Mouse (Mus musculus): Measurements from ENCODE around the gene Zfp503. TPM values are rescaled to one million over a fixed set of nuclear protein-coding genes. Genes with fewer than 3 reads are reported as not detected.
A peak's percentile ranks its signal among the peaks of the same experiment; 100 is the strongest.

The Zfp503 gene
- total RNA-seq, 2 experiments from 2014 or later = 0.12 to 0.30 TPM

DNA sequence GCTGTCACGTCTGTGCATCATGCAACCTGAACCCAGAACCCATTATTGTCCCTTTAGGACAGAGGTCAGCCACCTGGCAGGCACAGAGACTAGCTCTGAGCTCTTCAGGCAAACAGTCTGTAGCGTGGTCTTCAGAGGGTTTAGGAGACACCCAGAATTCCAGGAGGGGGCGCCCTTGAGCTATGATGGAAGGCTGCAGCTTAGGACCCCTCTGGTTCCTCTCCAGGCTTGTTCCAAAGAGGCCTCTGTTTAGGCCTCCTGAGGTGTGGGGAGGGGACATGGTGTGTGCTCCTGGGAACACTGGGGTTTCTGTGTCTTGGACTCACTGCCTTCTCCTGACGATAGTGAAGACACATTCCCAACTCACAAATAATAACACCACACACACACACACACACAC lies 20.4 kb downstream of the Zfp503 start:
- peak; percentile 72 for ATAC-seq (replicated peaks; ENCODE audit: poor library complexity)

DNA sequence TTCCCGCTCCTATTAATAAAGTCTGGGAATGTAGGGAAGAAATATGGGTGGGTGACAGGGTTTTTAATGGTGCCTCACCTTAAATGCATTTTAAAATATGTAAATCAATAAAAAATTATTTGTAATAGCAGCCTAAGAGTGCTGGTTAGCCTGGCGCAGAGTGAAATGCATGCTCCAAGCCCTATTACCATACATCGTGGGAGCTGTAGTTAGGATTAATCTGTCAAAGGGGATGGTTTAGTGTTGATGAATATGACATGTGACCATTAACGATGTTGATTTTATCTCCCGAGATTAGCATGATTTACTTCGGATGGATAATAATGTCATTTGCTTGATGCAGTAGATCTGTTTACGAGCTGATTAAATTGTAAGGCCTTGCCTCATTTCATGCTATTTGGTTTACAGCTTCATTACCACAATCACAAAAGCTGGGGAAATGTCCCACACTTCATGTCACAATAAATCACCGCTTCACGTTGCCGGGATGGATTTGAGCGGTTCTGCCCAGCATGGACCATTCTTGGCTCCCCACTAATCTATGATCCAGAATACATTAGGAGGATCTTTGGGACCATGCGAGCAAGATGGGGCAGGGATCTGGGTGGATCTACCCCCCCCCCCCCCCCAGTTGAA lies 21.9 kb downstream of the Zfp503 start:
- no peak for ATAC-seq (replicated peaks; ENCODE audit: poor library complexity)

DNA sequence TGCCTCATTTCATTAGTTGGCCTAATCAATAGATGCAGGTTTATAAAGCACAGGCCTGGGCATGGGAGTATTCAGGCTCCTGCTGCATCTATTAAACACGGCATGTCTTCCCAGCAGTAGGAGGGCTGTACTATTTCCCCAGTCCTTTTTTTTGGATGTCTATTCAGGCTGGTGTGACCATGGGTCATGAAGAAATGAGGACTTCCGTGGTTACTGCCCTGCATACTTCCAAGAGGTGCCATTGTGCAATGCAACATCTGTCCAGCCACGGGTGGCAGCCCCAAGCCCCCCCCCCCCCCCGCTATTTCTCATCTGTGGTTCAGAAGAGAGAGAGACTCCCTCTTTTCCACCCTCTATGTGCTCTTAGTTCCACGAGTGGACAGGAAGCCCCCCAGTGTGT lies 23.1 kb downstream of the Zfp503 start:
- ATAC-seq (replicated peaks; ENCODE audit: poor library complexity) = peak; percentile 83

DNA sequence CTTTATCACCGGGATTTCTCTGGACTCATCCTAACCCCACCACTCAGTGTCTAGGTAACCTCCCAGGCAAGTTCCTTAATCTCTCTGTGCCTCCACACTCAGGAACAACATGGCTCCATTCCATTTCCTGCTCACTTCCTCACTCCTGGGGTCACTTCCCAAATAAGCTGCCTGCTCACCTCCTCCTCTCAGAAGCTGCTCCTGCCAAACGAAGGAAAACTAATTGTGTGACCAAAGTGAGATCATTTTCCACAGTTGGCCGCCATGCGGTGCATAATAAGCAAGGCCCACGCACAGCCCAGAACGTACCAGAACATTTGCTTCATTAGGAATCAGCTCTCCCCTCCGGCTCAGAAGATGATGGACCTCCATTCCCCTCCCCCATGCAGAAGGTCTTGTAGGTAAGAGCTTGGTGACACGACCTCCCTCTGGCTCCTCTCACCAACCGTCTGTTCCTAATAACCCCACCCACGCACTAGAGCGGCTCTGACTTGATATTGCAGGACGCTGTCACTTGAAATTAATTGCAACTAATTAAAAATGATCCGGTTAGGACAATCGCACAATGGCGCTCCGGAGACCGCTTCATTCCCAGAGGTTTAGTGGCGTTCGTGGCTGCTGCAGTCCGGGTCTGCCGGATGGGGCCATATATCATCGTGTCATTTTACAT lies 26.9 kb downstream of the Zfp503 start:
- ATAC-seq (replicated peaks; ENCODE audit: poor library complexity) = peak; percentile 34; the same call in 1 of the 2 replicates

GRCm38 (mm10) chr14:21959243-21959642 lies 30.2 kb downstream of the Zfp503 start:
- no peak for ATAC-seq (replicated peaks; ENCODE audit: poor library complexity)

DNA sequence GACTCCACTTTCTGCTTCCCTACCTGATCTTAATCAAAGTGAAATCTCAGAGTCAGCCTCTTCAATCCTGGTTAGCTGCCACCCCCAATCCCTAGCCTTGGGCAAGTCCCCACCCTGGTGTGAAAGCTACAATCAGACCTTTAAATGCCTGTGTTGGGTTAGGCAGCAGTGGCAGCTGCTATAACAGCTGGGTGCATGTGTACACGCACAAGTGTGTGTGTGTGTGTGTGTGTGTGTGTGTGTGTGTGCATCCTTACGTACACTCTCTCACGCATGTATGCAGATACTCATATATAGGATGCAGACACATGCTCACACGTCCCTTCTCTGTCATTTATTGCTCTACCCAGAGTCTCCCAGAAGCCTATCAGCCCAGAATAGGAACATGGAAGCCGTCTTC lies 30.8 kb downstream of the Zfp503 start:
- no peak for ATAC-seq (replicated peaks; ENCODE audit: poor library complexity)

GRCm38 (mm10) chr14:21952541-21952940 lies 36.9 kb downstream of the Zfp503 start:
- no peak for ATAC-seq (replicated peaks; ENCODE audit: poor library complexity)

GRCm38 (mm10) chr14:21951896-21952523 lies 37.4 kb downstream of the Zfp503 start:
- no peak for ATAC-seq (replicated peaks; ENCODE audit: poor library complexity)

DNA sequence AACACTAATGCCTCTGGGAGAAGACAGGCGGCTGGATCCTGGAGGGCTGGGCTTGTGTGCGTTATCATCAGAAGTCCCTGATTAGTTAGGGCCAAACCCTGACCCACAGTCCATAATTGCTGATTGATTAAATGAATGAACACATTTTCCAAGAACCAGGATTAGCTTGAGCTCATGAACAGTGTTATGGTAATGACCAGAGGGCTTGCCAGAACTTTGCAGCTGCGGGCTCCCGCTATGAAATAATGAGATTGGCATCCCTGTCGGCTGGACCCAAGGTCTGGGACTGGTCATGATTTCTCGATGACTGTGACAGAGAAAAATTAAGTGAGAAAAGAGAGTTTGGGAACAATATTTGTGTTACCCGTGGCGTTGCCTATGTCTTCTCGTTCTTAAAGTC lies 44.5 kb downstream of the Zfp503 start:
- ATAC-seq (replicated peaks; ENCODE audit: poor library complexity) = no peak

- peak; percentile 76 for ATAC-seq (replicated peaks; ENCODE audit: poor library complexity)
Observed at GRCm38 (mm10) chr14:21941581-21941980, 47.8 kb downstream of the Zfp503 start.

DNA sequence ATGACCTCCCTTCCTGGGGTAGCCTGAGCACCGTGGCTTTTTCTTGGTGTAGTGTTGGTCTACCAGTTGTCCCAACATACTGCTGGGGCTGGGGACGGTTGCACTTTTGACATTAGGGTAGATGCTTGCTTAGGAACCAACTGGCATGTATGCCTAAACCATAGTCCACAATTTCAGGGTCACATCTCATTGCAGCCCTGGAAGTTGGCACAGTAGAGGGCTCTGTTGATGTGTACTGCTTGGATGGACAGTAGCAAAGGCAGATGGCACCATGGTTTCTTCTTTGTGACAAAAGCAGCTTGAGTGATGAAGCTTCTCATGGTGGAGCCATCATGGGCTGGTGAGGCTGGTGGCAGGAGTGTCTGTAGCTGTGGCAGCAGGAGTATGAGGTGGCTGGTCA lies 52.3 kb downstream of the Zfp503 start:
- no peak for ATAC-seq (replicated peaks; ENCODE audit: poor library complexity)

DNA sequence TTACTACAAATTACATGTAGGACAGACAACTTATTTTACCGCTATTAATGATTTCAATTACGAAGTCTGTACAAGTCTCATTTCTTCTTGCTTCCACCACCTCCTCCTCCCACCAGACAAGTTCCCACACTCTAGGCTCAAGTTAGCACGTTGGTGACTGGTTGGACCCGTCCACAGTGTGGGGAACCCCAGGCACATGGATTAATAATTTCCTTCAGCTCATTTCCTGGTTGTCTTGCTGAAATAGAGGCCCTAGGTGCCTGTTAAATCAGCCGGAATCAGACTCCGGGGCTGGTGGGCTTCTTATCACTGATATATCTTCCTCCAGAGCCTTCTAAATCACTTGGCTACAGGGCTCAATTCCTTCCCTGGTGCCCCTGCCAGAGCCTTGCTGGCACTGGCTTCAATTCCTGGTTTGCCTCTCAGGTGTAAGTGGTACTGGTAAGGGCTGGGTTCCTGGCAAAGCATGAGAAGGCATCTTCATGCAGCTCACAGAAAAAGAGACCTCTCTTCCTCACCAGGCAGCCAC lies 53.2 kb downstream of the Zfp503 start:
- no peak for ATAC-seq (replicated peaks; ENCODE audit: poor library complexity)

Other genes starting within 250 kb of the Zfp503 start
- 6.2 and 10.3 TPM in 2 replicates for gene Samd8, start 239.1 kb downstream of the Zfp503 start, total RNA-seq (2015)
- 4.4 and 8.7 TPM in 2 replicates for gene Samd8, start 239.1 kb downstream of the Zfp503 start, total RNA-seq (2017)
- not detected in 2 replicates for gene Dusp13, start 238.4 kb downstream of the Zfp503 start, total RNA-seq (2015)
- not detected in 2 replicates for gene Dusp13, start 238.4 kb downstream of the Zfp503 start, total RNA-seq (2017)
- gene Vdac2, start 164.4 kb downstream of the Zfp503 start, total RNA-seq (2015) = 468 and 477 TPM in 2 replicates
- gene Vdac2, start 164.4 kb downstream of the Zfp503 start, total RNA-seq (2017) = 395 and 402 TPM in 2 replicates
- 40.7 and 50.8 TPM in 2 replicates for gene Comtd1, start 140.6 kb downstream of the Zfp503 start, total RNA-seq (2015)
- 23.5 and 30.2 TPM in 2 replicates for gene Comtd1, start 140.6 kb downstream of the Zfp503 start, total RNA-seq (2017)
- 25.9 and 27.0 TPM in 2 replicates for gene Lrmda, start 30.1 kb upstream of the Zfp503 start, total RNA-seq (2015)
- 14.6 and 20.9 TPM in 2 replicates for gene Lrmda, start 30.1 kb upstream of the Zfp503 start, total RNA-seq (2017)

Measured in megakaryocyte progenitor cell, adult 5-6 weeks (primary cell).